Mouse (Mus musculus) small intestine, adult 2 months (tissue): ENCODE data around the gene Ak1.

Experiments
- CTCF ChIP-seq: fragments of 200-500 bp; IDR thresholded peaks from 2 replicates; pipeline ENCODE4 v1.5.1; 2012; ENCODE audit warnings: low read depth, mild to moderate bottlenecking, control low read depth, inconsistent platforms, low read length, moderate library complexity, mixed read lengths; ENCODE audit not compliant: insufficient replicate concordance, insufficient read length; ENCODE audit errors: extremely low read depth
- POLR2A ChIP-seq: fragments of 200-500 bp; IDR thresholded peaks from 2 replicates; pipeline ENCODE4 v1.6.1; 2012; ENCODE audit warnings: low read depth, mild to moderate bottlenecking, control low read depth, inconsistent platforms, low read length, moderate library complexity

GRCm38 (mm10) chr2:32633660-32634059 lies 12.1 kb downstream of the Ak1 start:
- no peak for TF ChIP-seq POLR2A
- no peak for TF ChIP-seq CTCF
